8 mouse cellular contexts compared by ENCODE assay signal in genomic region chr1:134234455-134235390, GRCm38 (mm10). TPM values are rescaled to one million over a fixed set of nuclear protein-coding genes. Genes with fewer than 3 reads are reported as not detected.
A peak's percentile ranks its signal among the peaks of the same experiment; 100 is the strongest.
DNase-seq lines count a peak whose midpoint lies in the region; ATAC-seq and TF ChIP-seq lines count a peak whose summit lies in the region.

No protein-coding gene starts in this region.

- no peaks in the 10 kb centered on the region for H3K9me3 ChIP-seq in forebrain, embryonic 10.5 days
- no peaks in the 10 kb centered on the region for H3K9me3 ChIP-seq in hindbrain, embryonic 11.5 days (ENCODE audit: control insufficient read depth, low read length)
- H3K9me3 ChIP-seq in midbrain, embryonic 11.5 days (ENCODE audit: control insufficient read depth, low read length) = no peaks in the 10 kb centered on the region

- H3K4me2 ChIP-seq in hindbrain, embryonic 11.5 days (replicated peaks; ENCODE audit: low read depth, low read length) = peak overlapping the region; percentile 89
- peak overlapping the region; percentile 66 for H3K4me2 ChIP-seq in midbrain, embryonic 11.5 days

- H3K27me3 ChIP-seq in Patski = no peaks in the 10 kb centered on the region
- peaks cover 90% of the 10 kb centered on the region for H3K27me3 ChIP-seq in forebrain, embryonic 10.5 days (ENCODE audit: poor library complexity, severe bottlenecking)
- peaks cover 32% of the 10 kb centered on the region for H3K27me3 ChIP-seq in hindbrain, embryonic 11.5 days (ENCODE audit: control insufficient read depth, insufficient read depth, low read length)
- H3K27me3 ChIP-seq in midbrain, embryonic 11.5 days (ENCODE audit: control insufficient read depth, insufficient read depth, low read length) = peaks cover 34% of the 10 kb centered on the region

- H3K4me3 ChIP-seq in forebrain, embryonic 10.5 days = peak overlapping the region; percentile 54
- peak overlapping the region; percentile 38 for H3K4me3 ChIP-seq in hindbrain, embryonic 11.5 days (ENCODE audit: low read depth, low read length)
- peak overlapping the region; percentile 32 for H3K4me3 ChIP-seq in midbrain, embryonic 11.5 days (ENCODE audit: low read depth, low read length)

- peak overlapping the region; percentile 44 for H3K9ac ChIP-seq in hindbrain, embryonic 11.5 days (ENCODE audit: low read depth, low read length)
- peak overlapping the region; percentile 33 for H3K9ac ChIP-seq in midbrain, embryonic 11.5 days (ENCODE audit: low read length)

- TF ChIP-seq CTCF in Patski (IDR thresholded peaks at IDR 0.05) = no peak

- H3K27ac ChIP-seq in forebrain, embryonic 10.5 days = peak overlapping the region; percentile 26; the same call in 1 of the 2 replicates
- H3K27ac ChIP-seq in hindbrain, embryonic 11.5 days (ENCODE audit: low read depth, low read length) = no peak overlapping the region
- H3K27ac ChIP-seq in midbrain, embryonic 11.5 days (ENCODE audit: low read depth, low read length) = no peak overlapping the region

- peak; percentile 23 for ATAC-seq in Patski
- ATAC-seq in hindbrain, embryonic 11.5 days (ENCODE audit: low FRiP score) = peak; percentile 43; the same call in 1 of the 2 replicates
- ATAC-seq in midbrain, embryonic 11.5 days (ENCODE audit: low FRiP score) = peak; percentile 24; the same call in 1 of the 2 replicates
- ATAC-seq in granulocyte monocyte progenitor cell, adult 5-6 weeks (replicated peaks; ENCODE audit: poor library complexity, severe bottlenecking) = no peak; the same call in 1 of the 2 replicates
- no peak for ATAC-seq in megakaryocyte-erythroid progenitor cell, adult 5-6 weeks (replicated peaks; ENCODE audit: low FRiP score, low TSS enrichment, poor library complexity, severe bottlenecking)

- 2% methylated on average over 41 of the region's 41 CpGs for WGBS in forebrain, embryonic 10.5 days
- under 1% methylated on average over 41 of the region's 41 CpGs for WGBS in hindbrain, embryonic 11.5 days
- WGBS in midbrain, embryonic 11.5 days = 1% methylated on average over 41 of the region's 41 CpGs

- in situ Hi-C loops in Patski (cut with MboI; ENCODE audit: low pct_unique_long_range_greater_than_20kb) = no loop called here

- POLR2A ChIA-PET in Patski (lab: Charles Lee) = interaction anchor here (0.7 to 0.8 kb wide), 2 partner anchors 27 to 98 kb away, joined by 3 read pairs; partner anchors contain the start of gene Ppfia4

- no peak for DNase-seq in Patski (ENCODE audit: low read depth, low spot score)
- peak; percentile 86 for DNase-seq in adrenal gland, postnatal 14 days
- no peak for DNase-seq in forebrain, embryonic 10.5 days (ENCODE audit: extremely low spot score, low spot score)
- DNase-seq in hindbrain, embryonic 11.5 days (ENCODE audit: low spot score) = peak; percentile 50
- DNase-seq in layer of hippocampus, postnatal 36 days = peak; percentile 70 to 72
- no peak for DNase-seq in midbrain, embryonic 11.5 days (ENCODE audit: low spot score, missing footprints)

- CTCF ChIA-PET in Patski (lab: Charles Lee) = no interaction called here

- no peaks in the 10 kb centered on the region for H3K36me3 ChIP-seq in forebrain, embryonic 10.5 days (replicated peaks)
- no peaks in the 10 kb centered on the region for H3K36me3 ChIP-seq in hindbrain, embryonic 11.5 days (ENCODE audit: control insufficient read depth, insufficient read depth, low read length)
- H3K36me3 ChIP-seq in midbrain, embryonic 11.5 days (ENCODE audit: control insufficient read depth, insufficient read depth, low read length) = no peaks in the 10 kb centered on the region

- H3K4me1 ChIP-seq in forebrain, embryonic 10.5 days = peaks cover 24% of the 10 kb centered on the region
- peaks cover 4% of the 10 kb centered on the region; the same call in 1 of the 2 replicates for H3K4me1 ChIP-seq in hindbrain, embryonic 11.5 days (replicated peaks; ENCODE audit: control insufficient read depth, insufficient read depth, low read length)
- peaks cover 8% of the 10 kb centered on the region; the same call in 1 of the 2 replicates for H3K4me1 ChIP-seq in midbrain, embryonic 11.5 days (ENCODE audit: control insufficient read depth, insufficient read depth, low read length)

RNA-seq across cellular contexts. Expression of gene Adora1, which starts 0.5 kb away (rescaled TPM):
- polyA plus RNA-seq in Patski (2021) = 2.4 TPM
- total RNA-seq in adrenal gland, postnatal 14 days (2021) = 78.9 and 91.9 TPM in 2 replicates
- 0.14 and 0.36 TPM in 2 replicates for polyA plus RNA-seq in forebrain, embryonic 10.5 days (2016; fragmentation: Nextera tagmentation; extraction: Ambion mirVana)
- polyA plus RNA-seq in hindbrain, embryonic 11.5 days (2014; fragmentation: Nextera tagmentation; extraction: Ambion mirVana) = 0.24 and 0.25 TPM in 2 replicates
- 100 to 1,000 TPM; 216 to 224 TPM for total RNA-seq in layer of hippocampus, postnatal 36 days (2021)
- 0.07 and 0.08 TPM in 2 replicates for polyA plus RNA-seq in midbrain, embryonic 11.5 days (2014; fragmentation: Nextera tagmentation; extraction: Ambion mirVana)
- not detected in 2 replicates for total RNA-seq in granulocyte monocyte progenitor cell, adult 5-6 weeks (2014; fragmentation: Nextera tagmentation)
- not detected in 2 replicates for total RNA-seq in granulocyte monocyte progenitor cell, adult 5-6 weeks (2017)
- not detected in 2 replicates for total RNA-seq in megakaryocyte-erythroid progenitor cell, adult 5-6 weeks (2014; fragmentation: Nextera tagmentation)
- not detected in 2 replicates for total RNA-seq in megakaryocyte-erythroid progenitor cell, adult 5-6 weeks (2017)

RNA-seq across cellular contexts. Expression of gene Mybph, which starts 41.5 kb away (rescaled TPM):
- not detected for polyA plus RNA-seq in Patski (2021)
- total RNA-seq in adrenal gland, postnatal 14 days (2021) = not detected in 2 replicates
- polyA plus RNA-seq in forebrain, embryonic 10.5 days (2016; fragmentation: Nextera tagmentation; extraction: Ambion mirVana) = 0.46 and 0.65 TPM in 2 replicates
- polyA plus RNA-seq in hindbrain, embryonic 11.5 days (2014; fragmentation: Nextera tagmentation; extraction: Ambion mirVana) = 1.4 and 3.7 TPM in 2 replicates
- under 1 TPM; 0.28 to 0.30 TPM for total RNA-seq in layer of hippocampus, postnatal 36 days (2021)
- polyA plus RNA-seq in midbrain, embryonic 11.5 days (2014; fragmentation: Nextera tagmentation; extraction: Ambion mirVana) = 0.12 and 0.22 TPM in 2 replicates
- not detected in 2 replicates for total RNA-seq in granulocyte monocyte progenitor cell, adult 5-6 weeks (2014; fragmentation: Nextera tagmentation)
- not detected in 2 replicates for total RNA-seq in granulocyte monocyte progenitor cell, adult 5-6 weeks (2017)
- total RNA-seq in megakaryocyte-erythroid progenitor cell, adult 5-6 weeks (2014; fragmentation: Nextera tagmentation) = not detected in 2 replicates
- not detected in 2 replicates for total RNA-seq in megakaryocyte-erythroid progenitor cell, adult 5-6 weeks (2017)

RNA-seq across cellular contexts. Expression of gene Chil1, which starts 52.7 kb away (rescaled TPM):
- 1.6 TPM for polyA plus RNA-seq in Patski (2021)
- total RNA-seq in adrenal gland, postnatal 14 days (2021) = 1.1 and 1.2 TPM in 2 replicates
- not detected in 2 replicates for polyA plus RNA-seq in forebrain, embryonic 10.5 days (2016; fragmentation: Nextera tagmentation; extraction: Ambion mirVana)
- 1.1 and 2.0 TPM in 2 replicates for polyA plus RNA-seq in hindbrain, embryonic 11.5 days (2014; fragmentation: Nextera tagmentation; extraction: Ambion mirVana)
- 10 to 100 TPM; 11.3 to 13.8 TPM for total RNA-seq in layer of hippocampus, postnatal 36 days (2021)
- 1.8 and 2.2 TPM in 2 replicates for polyA plus RNA-seq in midbrain, embryonic 11.5 days (2014; fragmentation: Nextera tagmentation; extraction: Ambion mirVana)
- not detected in 2 replicates for total RNA-seq in granulocyte monocyte progenitor cell, adult 5-6 weeks (2014; fragmentation: Nextera tagmentation)
- total RNA-seq in granulocyte monocyte progenitor cell, adult 5-6 weeks (2017) = 4.7 and 6.3 TPM in 2 replicates
- total RNA-seq in megakaryocyte-erythroid progenitor cell, adult 5-6 weeks (2014; fragmentation: Nextera tagmentation) = 0.77 TPM in 1 of 2 replicates, not detected in the other
- total RNA-seq in megakaryocyte-erythroid progenitor cell, adult 5-6 weeks (2017) = 0.84 and 2.4 TPM in 2 replicates

RNA-seq across cellular contexts. Expression of gene Myog, which starts 55.1 kb away (rescaled TPM):
- polyA plus RNA-seq in Patski (2021) = not detected
- not detected in 2 replicates for total RNA-seq in adrenal gland, postnatal 14 days (2021)
- polyA plus RNA-seq in forebrain, embryonic 10.5 days (2016; fragmentation: Nextera tagmentation; extraction: Ambion mirVana) = not detected in 2 replicates
- 5.5 and 12.2 TPM in 2 replicates for polyA plus RNA-seq in hindbrain, embryonic 11.5 days (2014; fragmentation: Nextera tagmentation; extraction: Ambion mirVana)
- not detected for total RNA-seq in layer of hippocampus, postnatal 36 days (2021)
- polyA plus RNA-seq in midbrain, embryonic 11.5 days (2014; fragmentation: Nextera tagmentation; extraction: Ambion mirVana) = not detected in 2 replicates
- not detected in 2 replicates for total RNA-seq in granulocyte monocyte progenitor cell, adult 5-6 weeks (2014; fragmentation: Nextera tagmentation)
- total RNA-seq in granulocyte monocyte progenitor cell, adult 5-6 weeks (2017) = not detected in 2 replicates
- total RNA-seq in megakaryocyte-erythroid progenitor cell, adult 5-6 weeks (2014; fragmentation: Nextera tagmentation) = not detected in 2 replicates
- total RNA-seq in megakaryocyte-erythroid progenitor cell, adult 5-6 weeks (2017) = not detected in 2 replicates

Comparison
In these comparisons a context has a peak if more than half of its experiments do, and no peak if none do; other contexts are left out.
1. ATAC-seq: peak in Patski (single experiment), hindbrain, embryonic 11.5 days (single experiment) and midbrain, embryonic 11.5 days (single experiment); none in granulocyte monocyte progenitor cell, adult 5-6 weeks (single experiment) and megakaryocyte-erythroid progenitor cell, adult 5-6 weeks (single experiment).
2. DNase-seq: peak in adrenal gland, postnatal 14 days (single experiment), hindbrain, embryonic 11.5 days (single experiment) and layer of hippocampus, postnatal 36 days (2 of 2); none in Patski (single experiment), forebrain, embryonic 10.5 days (single experiment) and midbrain, embryonic 11.5 days (single experiment).
3. RNA of gene Adora1, which starts 0.5 kb away (total RNA-seq): 216 to 224 TPM in layer of hippocampus, postnatal 36 days and 78.9 to 91.9 TPM in adrenal gland, postnatal 14 days; not detected in granulocyte monocyte progenitor cell, adult 5-6 weeks and not detected in megakaryocyte-erythroid progenitor cell, adult 5-6 weeks; every median in the first group is over 10 times any median in the second.
4. Peak in every context shown above with its lines, with median percentiles within 50 percentile points of each other: H3K4me3 ChIP-seq.